Mouse (Mus musculus): ENCODE results near the gene Cnih2.

GRCm38 (mm10) chr19:5087884-5088728 is 10.2 kb downstream of the Cnih2 start, which contains the start of gene Yif1a:
- 0 out of 2 replicates have a peak, but pooled peaks have one; percentile 9 for TF ChIP-seq EP300 (IDR thresholded peaks at IDR 0.05; ENCODE audit: insufficient read depth, low read depth, low read length)
- peak; percentile 49 for TF ChIP-seq CTCF (IDR thresholded peaks at IDR 0.05; ENCODE audit: low read depth, low read length)
